Mouse (Mus musculus) monocyte, adult 2 months (primary cell): ENCODE results near the gene Man2a2.
"Not testable (repeated sequence)": the region's sequence is repeated elsewhere in the genome, so short reads cannot be mapped to it uniquely, and the experiment has no call there.

ENCODE experiments used
- DNase-seq, 2 experiments: peaks; one replicate each; pipeline ENCODE4 v3.0.0; 2022; ENCODE audit warnings: low spot score in 2 of 2, low read depth in 1 of 2

The Man2a2 gene

DNA sequence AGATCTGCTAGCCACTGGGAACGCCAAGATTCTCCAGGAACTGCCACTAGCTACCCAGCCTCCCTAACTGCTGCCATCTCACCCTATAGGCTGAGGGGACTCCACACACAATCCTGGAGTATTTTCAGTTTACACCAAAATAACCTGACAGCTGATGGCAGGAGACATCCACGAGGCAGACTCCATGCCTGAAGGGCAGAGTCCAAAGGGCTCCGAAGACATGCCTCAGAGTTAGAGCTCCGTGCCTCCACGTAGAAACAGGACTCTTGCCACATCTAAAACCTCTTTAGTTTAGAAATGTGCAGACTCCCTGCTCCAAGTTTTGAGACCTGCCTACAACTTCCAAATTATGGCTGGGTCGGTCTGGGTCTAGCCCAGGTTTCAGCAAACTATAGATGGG, 29.4 kb upstream of the Man2a2 start:
- DNase-seq: no peak

DNA sequence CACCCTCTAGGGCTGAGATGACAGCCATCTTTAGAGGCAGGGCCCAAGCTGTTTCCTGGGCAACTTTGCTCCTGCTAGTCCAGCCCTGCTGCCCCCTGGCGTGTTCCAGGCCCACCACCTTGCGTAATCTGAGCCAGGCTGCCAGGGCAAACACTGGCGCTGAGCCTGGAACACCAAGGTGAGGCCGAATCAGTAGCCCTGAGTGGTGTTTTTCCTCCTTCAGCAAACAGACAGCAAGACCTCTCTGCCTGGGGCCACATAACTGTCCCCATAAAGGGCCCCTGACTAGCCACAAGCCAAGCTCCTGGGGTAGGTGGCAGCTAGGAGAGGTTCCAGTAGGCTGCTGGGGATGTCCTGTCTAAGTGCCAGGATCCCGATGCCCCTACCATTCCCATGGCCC, 28.9 kb upstream of the Man2a2 start:
- DNase-seq: no peak

DNA sequence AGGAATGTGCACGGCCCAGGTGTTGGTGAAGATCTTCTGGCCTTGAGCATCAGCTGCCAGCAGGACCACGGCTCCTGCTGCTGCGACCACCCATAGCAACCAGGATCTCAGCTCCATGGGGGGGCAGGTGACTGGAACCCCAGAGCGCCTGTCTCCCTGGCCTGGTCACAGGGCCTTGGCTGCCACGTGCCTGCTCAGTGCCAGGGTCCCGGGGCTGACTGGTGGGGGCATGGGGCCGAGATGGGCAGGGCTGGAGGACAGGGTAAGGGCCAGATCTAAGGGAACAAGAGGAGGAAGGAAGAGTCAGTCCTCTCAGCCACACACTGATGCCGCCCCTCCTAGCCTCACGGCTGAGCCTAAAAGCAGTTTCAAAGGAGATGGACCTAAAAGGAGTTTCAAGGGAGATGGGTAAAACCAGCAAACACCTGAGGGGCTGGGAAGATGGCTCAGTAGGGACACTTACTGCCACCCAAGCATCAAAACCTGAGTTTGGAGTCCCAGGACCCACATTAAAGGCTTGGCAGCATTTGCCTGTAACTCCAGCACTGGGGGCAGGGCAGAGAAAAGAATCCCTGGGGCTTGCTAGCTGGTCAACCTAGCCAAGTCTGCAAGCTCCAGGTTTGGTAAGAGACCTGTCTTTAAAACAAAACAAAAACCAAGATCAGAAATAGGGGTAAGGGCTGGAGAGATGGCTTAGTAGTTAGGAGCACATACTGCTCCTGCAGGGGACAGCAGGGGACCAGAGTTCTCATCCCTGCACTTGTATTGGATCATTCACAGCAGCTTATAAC, 27.7 kb upstream of the Man2a2 start:
- DNase-seq: no peak

DNA sequence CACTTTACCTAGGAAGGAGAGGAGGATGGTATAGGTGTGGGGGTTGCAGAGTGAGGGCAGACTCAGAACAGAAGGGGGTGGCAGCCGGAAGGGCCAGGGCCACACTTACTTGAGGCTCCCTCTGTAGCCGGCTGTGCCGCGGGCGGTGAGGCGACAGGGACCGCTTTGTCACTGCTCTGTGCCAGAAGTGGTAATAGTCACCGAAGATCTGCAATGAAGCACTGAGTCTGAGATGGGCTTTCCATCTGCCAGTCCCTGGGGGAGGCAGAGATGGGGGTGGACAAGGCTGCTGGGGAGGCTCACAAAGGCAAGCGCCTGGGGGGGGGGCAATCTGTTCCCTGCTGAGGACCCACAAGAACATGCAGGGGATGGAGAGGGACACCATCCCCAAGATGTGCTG, 26.8 kb upstream of the Man2a2 start:
- no peak for DNase-seq

DNA sequence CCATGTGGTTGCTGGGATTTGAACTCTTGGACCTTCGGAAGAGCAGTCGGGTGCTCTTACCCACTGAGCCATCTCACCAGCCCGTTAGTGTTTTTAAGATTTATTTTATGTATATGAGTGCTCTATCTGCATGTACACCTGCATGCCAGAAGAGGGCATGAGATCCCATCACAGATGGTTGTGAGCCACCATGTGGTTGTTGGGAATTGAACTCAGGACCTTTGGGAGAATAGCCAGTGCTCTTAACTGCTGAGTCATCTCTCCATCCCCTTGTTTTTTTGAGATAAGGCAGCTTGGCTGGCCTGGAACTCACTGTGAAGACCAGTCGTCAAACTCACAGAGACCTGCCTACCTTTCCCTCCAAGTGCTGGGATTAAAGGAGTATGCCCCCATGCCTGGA, 25.3 kb upstream of the Man2a2 start:
- DNase-seq: not testable (repeated sequence)

DNA sequence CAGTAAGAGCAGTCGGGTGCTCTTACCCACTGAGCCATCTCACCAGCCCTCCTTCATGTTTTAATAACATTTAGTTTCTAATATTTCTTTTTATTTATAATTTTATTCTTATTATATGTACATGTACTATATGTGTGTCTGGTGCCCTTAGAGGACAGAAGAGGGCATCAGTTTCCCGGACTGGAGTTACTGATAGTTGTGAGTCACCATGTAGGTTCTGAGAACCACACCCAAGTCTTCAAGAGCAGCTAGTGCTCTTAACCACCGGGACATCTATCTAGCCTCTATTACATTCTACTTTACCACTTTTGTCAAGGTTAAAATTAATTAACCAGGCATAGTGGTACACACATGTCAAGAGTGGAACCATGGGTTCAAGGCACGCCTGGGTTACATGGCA, 23.4 kb upstream of the Man2a2 start:
- no peak for DNase-seq

DNA sequence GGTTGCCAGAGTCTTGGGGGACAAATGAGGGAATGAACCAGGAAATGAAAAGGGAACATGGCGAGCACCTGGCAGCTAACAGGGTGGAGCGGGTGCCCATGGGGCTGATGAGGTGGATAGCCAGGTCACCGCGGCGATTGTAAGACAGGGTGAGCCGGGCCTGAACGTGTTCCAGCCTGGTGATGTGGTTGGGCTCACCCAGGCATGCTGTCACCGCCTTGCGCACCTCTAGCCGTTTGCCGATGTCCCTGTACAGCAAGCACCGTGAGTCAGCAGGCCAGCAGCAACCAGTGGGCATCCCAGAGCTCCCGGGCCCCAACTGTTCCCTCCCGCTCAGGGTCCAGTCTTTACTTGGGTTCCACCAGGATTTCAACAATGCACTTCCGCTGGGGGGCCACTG, 20.9 kb upstream of the Man2a2 start:
- DNase-seq: no peak

DNA sequence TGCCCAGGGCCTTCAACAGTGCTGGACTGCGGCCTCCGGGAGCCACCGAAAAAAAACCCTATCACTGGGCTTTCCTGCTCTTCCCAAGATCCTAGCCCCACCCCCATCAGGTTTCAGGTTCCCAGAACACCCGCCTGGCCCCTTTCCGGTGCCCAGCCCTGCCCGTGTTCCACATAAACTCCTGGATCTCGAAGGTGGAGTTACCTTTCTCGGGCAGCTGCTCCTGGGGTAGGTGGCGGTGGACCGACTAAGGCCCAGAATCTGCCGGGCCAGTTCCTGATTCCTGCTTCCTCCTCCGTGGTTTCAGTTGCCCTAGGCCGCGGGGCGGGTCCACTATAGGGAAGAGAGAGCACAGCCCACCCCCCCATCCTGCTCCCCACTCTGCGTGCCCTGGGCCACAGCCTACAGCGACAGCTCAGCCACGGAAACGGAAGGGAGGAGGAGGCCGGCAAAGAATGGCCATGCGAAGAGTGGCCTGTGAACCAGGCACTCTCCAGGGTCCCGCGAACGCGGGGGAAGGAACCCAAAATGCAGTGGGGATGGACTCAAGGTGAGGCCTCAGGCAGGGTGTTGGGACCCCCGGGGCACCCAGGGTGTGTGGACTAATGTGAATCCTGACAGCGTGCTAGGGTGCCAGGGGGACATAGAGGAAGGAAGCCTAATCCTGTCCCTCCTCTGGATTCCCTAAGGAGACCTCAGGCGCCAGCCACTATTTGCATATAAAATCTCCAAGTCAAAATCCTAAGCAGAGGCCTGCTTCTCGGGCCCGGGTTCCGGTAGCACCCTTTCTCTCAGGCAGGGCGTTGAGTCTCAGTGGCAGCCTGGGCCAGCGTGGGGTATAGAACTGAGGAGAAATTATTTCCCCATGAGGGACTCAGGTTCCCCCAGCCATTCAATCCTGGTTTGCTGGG, 16.7 kb upstream of the Man2a2 start, which contains the start of gene Fes:
TSS of gene Fes (minus strand) at position 314 of the 911 bp plus-strand sequence.
- DNase-seq: peak; percentile 82 to 88

DNA sequence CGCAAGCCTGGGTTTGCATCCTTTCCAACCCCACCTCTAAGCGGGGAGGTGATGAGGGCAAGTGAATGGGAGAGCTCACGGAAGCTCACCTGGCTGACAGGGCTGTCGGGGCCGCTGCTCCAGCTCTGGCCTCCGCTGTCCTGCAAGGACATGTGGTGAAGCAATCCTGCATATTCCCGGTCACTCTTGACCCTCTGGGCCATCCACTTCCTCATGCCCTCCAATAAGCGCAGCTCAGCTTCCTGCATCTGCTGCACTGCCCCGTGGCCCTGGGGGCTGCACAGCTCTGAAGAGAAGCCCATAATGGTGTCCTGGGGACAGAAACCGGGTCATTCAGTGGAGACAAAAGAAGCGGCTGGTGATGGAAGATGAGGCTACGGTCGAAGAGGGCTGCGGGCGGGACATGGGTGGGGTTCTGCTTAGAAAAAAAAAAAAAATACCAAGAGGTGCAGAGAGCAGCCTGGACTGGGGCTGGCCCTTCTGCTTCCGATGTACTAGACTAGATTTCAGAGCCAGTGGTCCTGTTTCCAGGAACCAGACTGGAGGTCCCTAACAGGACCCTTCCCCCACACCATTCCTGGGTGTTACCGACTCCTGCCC, 16.0 kb upstream of the Man2a2 start:
- no peak for DNase-seq

DNA sequence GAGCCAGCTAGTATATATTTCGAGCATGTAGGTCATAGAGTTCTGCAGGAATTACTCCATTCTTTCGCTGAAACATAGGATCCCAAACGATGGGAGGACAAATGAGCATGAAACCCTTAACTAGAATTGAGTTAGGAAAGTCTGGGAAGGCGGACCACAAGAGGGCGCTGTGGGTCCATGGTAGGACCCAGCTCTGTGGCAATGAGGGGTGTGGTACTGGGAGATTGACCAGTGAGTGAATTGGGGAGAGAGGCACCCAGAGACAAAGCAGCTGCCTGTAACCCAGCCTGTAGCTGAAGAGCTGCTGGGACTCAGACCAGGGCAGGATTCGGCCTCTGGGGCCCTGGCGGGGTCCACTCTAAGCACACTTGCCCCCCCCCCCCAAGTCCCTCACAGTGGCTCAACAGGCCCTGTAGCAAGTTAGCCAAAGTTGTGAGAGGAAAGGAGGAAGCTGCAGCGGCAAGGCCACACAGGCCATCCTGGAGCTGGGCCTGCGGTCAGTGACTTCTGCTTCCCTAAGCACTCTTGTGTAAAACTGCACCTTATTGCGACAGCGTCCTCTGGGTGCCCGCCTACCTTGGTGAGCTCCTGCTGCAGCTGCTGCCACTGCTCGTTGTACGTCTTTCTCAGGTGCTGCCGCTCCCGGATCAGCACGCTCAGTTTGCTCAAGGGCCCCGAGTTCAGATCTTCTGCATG, 15.2 kb upstream of the Man2a2 start:
- peak; percentile 91 to 94 for DNase-seq

DNA sequence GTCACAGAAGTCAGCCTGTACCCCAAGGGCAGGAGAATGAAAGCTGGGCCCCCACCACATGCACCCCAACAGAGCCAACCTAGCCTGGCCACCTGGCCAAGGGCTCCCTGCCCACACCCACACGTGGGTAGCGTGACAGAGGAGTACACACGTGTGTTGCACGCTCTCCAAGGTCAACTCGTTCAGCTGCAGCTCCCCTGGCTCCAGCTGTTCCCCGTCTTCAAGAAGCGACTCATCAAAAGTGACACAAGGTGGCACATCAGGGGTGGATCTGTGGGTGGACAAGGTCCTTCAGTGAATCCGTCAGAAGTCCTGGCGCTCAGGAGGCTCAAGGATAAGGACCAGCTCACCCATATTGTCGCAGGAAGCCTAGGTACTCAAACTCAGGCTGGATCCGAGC, 11.7 kb upstream of the Man2a2 start:
- DNase-seq: no peak

DNA sequence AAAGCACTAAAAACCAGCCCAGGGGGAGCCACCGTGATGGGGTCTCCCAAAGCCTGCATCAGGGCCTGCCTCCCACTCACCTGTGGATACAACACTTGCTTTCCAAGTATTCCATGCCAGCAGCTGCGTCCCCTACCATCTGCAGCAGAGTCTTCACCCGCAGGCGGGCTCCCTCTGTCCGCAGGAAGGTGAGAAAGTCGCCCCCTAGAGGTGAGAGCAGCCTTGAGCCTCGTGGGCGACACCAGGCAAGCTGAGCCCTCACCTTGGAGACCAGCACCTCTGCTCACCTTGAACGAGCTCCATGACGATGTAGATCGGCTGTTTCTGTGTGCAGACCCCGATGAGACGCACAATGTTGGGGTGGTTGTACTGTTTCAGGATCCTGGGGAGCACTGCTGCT, 8.4 kb upstream of the Man2a2 start:
- no peak for DNase-seq

DNA sequence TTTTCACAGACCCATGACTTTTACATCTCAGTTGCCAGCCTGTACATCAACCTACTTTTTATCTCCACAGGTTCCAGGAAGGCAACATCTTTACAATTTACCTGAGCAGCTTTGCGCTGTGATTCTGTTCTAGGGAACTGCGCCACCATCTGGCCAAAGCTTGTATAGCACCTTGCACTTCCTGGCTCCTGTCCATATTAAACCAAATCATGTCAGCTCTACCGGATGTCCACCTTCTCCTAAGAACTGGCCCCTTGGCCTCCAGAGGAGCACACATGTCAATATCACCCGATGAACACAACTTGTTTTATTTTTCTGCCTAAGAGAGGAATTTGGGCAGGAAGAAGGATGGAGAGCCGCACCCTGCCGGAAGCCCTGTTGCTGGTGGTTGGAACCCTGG, 6.3 kb upstream of the Man2a2 start:
- peak in 1 of 2 experiments; percentile 56 for DNase-seq

DNA sequence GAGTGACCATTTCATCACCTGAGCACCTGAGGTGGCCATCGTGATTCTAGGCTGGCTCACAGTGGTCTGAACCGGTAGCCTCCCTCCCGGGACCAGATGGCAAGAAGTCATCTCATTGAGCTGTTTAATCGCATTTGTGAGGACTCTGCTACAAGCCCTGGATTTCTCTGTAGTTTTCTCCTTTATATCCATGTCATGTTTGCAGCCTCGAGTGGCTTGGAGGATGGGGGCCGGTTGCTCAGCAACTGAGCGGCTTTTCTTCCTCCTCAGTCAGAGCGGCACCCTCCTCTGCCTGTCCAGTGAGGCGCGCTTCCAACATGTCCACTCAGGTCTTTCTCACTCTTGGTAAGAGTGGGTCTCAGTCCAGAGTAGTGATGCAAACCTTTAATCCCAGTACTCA, 5.0 kb upstream of the Man2a2 start:
- no peak for DNase-seq

DNA sequence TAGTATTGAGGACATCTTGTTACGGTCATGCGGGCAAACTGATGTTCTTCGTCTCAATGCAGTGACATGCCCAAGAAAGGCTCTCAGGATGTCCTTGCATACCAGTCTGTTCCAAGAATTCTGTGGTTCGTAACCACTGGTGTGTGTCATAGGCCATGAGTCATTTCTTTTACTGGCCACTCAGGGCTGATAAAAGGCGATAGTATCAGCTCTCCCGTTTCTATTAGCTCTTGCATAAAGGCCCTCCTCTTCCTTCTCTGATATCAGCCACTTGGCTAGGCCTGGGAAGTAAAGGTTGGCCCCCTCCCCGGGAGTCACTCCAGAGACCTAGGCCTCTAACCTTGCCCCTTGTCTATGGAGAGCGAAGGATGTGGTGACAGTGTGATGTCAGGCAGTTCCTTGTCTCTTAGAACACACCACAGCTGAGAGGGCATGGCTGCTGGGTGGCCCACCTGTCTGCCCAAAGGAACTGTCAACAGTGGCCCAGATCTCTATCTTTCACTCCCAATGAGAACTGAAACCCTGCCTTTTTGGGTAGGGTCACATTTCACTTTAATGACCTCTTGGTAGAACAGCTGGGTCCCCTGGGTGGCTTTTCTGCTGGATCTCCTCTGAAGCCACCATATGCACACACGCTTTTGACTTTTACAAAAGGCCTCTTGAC, 4.3 kb upstream of the Man2a2 start:
- no peak for DNase-seq

DNA sequence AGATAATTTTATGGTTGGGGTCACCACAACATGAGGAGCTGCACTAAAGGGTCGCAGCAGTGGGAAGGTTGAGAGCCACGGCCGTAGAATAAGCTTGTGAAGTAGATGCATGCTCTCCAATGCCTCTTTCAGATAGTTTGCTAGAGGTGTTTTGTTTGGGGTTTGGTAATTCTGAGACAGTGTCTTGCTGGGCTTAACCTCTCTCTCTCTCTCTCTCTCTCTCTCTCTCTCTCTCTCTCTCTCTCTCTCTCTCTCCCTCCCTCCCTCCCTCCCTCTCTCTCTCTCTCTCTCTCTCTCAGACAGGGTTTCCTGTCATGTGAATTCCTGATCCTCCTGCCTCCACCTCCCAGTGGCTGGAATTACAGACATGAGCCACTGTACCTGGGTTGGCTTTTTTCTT, 3.6 kb upstream of the Man2a2 start:
- no peak for DNase-seq

DNA sequence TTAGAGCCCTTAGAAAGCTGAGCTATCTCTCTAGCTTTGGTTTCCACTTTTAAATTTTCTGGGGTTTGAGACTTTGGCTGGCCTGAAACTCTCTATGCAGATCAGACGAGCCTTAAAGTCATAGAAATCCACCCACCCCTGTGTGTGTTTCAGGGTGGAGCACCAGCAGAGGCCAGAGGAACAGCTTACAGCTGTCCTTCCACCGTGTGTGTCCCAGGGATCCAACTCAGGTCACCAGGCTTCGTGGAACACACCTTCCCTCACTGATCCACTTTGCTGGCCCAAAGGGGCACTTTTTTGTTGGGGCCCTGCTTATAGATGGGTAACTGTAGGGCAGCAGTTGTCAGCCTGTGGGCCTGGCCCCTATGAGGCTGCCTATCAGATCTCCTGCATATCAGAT, 3.1 kb upstream of the Man2a2 start:
- DNase-seq: no peak

DNA sequence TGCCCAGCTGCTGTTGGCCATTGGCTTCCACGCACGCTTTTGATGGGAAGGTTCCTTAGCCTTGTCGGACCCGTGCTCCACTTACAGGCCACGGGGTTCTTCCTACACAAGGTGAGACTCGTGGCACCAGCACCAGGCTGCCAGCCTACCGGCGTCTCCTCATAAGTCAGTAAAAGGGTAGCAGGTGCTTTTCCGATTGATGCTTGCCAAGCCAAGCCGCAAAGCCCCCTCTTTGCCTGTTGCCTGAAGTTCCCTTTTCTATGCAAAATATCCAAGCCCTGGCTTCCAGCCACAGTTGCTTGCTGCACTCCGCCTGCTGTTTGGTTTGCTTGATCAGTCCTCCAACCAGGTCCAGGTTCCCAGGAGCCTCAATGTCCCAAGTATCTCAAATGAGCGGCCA, 2.7 kb upstream of the Man2a2 start:
- no peak for DNase-seq

DNA sequence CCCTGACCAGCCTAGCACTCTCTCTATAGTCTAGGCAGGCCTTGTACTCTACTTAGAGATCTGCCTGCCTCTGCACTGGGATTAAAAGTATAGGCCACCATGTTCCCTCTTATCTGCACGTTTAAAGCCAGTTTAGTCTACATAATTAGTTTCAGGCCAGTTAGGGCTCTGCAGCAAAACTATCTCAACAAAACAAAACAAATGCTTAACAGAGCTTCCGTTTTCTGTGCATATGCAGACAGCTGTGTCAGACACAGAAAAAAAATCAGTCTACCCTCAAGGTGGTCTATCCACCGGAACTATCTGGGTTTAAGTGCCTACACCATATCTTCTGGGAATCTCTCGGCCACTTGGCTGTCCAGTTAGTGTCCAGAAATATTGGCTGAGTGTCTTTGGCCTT, 2.2 kb upstream of the Man2a2 start:
- DNase-seq: no peak

DNA sequence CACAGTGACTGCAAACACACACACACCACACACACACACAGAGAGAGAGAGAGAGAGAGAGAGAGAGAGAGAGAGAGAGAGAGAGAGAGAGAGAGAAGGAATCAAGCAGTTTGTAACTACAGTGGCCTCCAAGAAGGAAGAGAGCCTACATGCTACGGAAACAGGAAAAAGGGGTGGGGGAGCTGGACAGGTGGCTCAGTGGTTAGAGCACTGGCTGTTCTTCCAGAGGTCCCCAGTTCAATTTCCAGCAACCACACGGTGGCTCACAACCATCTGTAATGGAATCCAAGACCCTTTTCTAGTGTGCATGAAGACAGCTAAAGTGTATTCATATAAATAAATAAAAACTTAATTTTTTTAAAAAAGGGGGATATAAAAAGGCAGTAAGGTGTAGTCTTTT, 1.5 kb upstream of the Man2a2 start:
- no peak for DNase-seq

DNA sequence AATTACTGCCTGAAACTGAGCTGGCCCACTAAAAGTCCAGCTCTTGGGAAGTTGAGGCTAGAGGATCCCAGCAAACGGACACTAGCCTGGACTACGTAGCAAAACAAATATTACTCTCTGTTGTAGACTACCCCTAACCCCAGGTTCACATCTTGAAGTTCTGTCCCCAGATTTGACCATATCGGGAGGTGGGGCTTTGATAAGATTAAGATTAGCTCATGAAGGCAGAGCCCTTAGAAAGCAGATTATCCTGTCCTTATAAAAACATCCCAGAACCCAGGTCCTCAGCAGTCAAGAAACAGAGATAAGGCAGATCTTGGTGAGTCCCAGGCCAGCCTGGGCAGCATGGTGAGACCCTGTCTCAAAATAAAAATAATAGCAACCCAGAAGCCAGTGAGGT, 991 bp upstream of the Man2a2 start:
- no peak for DNase-seq
